Mouse (Mus musculus) kidney, adult 2 months (tissue): ENCODE measurements at regions not wholly inside any gene's neighbourhood (a gene's known extent, or its start where the extent isn't known, plus 50 kb on each side); places are given as distances from the start of the nearest gene placed in this dataset.

Experiments
- CTCF ChIP-seq: fragments of 200-500 bp; conservative IDR thresholded peaks from 2 replicates; pipeline ENCODE4 v1.5.1; 2011; ENCODE audit warnings: low read depth, mild to moderate bottlenecking, control low read depth, low read length, moderate library complexity, mixed read lengths; ENCODE audit not compliant: insufficient read depth, insufficient read length
- POLR2A ChIP-seq: fragments of 200-500 bp; IDR thresholded peaks from one replicate; pipeline ENCODE4 v1.6.1; 2011; ENCODE audit warnings: low read depth, low read length, control low read depth

DNA sequence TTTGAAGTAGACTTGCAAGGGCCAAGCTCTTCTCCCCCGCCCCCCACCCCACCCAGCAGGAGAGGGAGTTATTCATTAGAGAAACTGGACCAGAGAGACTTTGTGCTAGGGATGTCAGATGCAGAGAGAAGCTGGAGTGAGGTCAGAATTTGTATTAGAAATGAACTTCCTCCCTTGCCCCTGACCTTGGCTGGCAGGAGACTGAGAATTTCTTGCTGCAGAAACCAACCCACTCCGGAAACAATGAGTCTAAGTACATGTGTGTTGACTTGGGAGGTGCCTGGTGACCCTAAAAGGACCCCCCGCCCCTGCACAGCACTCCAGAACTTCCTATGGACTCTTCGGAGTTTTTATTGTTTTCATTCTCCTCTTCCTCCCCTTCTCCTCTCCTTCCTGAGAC is 104.3 kb downstream of the Zfp706 start:
- TF ChIP-seq POLR2A (no peak), CTCF (no peak)
